Mouse (Mus musculus): Measurements from ENCODE around the gene Adam12. TPM values are rescaled to one million over a fixed set of nuclear protein-coding genes. Genes with fewer than 3 reads are reported as not detected.
A peak's percentile ranks its signal among the peaks of the same experiment; 100 is the strongest.

Adam12 gene
- polyA plus RNA-seq, 1 experiment: not detected

DNA sequence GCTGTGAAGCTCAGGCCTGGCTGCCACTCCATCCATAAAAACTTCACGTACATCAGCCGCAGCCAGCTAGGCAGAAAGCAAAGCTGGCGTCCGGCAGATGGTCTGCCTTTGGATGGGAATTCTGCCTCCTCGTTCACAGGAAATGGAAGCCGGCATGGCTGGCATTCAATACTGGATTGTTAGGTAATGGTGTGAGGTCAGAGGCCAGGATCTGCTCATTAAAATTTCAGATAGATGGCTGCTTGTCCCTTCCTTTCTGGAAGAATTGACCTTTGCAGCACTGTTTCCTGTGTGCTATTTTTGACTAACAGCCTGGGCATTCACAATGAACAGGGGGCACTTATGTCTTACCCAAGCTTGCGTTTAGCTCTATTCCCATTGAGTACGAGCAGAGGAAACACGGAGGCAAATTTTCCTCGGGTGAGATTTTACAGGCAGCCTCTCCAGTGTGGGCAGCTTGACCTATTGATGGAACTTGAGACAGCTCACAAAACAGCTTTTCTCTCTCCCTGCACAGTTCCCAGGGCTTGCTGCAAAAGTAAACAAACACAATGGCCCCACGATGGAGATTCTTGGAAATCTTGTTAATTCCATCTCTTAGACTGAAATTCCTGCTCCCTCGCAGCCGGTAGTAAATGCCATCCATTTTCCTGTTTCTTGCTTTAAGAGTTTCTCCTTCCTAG lies 4.0 kb downstream of the Adam12 start:
- WGBS: 70% methylated on average over 13 of the region's 13 CpGs
- Histone ChIP-seq H3K27ac (ENCODE audit: insufficient read depth, low read depth, low read length) (no peak overlapping the region), H3K4me1 (ENCODE audit: control insufficient read depth, insufficient read depth, low read length) (peaks cover 9% of the 10 kb centered on the region), H3K4me3 (ENCODE audit: insufficient read depth, low read depth, low read length) (no peak overlapping the region)
- no peak for TF ChIP-seq CTCF (IDR thresholded peaks at IDR 0.05; ENCODE audit: insufficient read depth, low read depth, low read length)
- TF ChIP-seq POLR2A (IDR thresholded peaks at IDR 0.05; ENCODE audit: insufficient read depth, low read depth, low read length): no peak

DNA sequence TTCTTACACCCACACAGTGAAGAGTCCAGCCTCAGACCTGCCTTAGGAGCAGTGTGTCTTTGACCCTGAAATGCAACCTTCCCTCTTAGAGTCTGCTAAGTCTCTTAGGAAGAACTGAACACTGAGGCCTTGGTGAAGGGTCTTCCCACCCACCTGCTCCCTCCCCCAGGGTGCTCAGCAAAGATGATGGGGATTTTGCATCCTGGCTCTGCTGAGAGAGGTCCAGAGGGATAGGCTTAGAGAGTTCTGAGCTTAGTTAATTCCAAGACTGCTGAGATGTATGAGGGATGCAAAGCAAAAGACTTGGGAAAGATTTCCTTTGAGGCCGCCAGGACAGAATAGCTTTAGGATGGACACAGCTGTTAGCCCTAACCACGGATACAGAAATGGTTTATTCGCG lies 4.8 kb downstream of the Adam12 start:
- Histone ChIP-seq H3K4me1 (ENCODE audit: control insufficient read depth, insufficient read depth, low read length) (peaks cover 9% of the 10 kb centered on the region), H3K4me3 (ENCODE audit: insufficient read depth, low read depth, low read length) (no peak overlapping the region), H3K27ac (ENCODE audit: insufficient read depth, low read depth, low read length) (no peak overlapping the region)
- TF ChIP-seq CTCF (IDR thresholded peaks at IDR 0.05; ENCODE audit: insufficient read depth, low read depth, low read length): no peak
- no peak for TF ChIP-seq POLR2A (IDR thresholded peaks at IDR 0.05; ENCODE audit: insufficient read depth, low read depth, low read length)
- WGBS: 97% methylated on average over 4 of the region's 4 CpGs

DNA sequence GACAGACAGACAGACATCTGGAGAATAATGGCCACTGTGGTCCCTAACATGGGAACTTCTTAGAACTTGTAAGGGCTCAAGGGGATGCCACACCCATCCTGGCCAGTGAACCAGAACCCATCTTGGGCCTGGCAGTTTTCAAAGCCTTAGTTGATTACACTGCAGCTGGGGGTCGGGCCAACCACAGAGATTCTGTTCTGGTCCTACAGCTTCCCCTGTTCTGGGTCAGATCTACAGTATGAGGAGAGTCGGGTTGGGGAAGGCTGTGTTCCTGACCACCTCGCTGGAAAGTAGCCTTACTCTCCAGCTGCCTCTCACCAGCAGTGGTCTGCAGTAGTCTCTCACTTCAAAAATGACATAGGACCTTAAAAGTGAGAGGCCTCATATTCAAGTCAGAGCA lies 5.7 kb downstream of the Adam12 start:
- WGBS: 91% methylated on average over 3 of the region's 3 CpGs
- no peak overlapping the region for H3K4me3 ChIP-seq (ENCODE audit: insufficient read depth, low read depth, low read length)
- H3K27ac ChIP-seq (ENCODE audit: insufficient read depth, low read depth, low read length): no peak overlapping the region
- no peak for TF ChIP-seq POLR2A (IDR thresholded peaks at IDR 0.05; ENCODE audit: insufficient read depth, low read depth, low read length)
- TF ChIP-seq CTCF (IDR thresholded peaks at IDR 0.05; ENCODE audit: insufficient read depth, low read depth, low read length): no peak
- H3K4me1 ChIP-seq (ENCODE audit: control insufficient read depth, insufficient read depth, low read length): peaks cover 9% of the 10 kb centered on the region

DNA sequence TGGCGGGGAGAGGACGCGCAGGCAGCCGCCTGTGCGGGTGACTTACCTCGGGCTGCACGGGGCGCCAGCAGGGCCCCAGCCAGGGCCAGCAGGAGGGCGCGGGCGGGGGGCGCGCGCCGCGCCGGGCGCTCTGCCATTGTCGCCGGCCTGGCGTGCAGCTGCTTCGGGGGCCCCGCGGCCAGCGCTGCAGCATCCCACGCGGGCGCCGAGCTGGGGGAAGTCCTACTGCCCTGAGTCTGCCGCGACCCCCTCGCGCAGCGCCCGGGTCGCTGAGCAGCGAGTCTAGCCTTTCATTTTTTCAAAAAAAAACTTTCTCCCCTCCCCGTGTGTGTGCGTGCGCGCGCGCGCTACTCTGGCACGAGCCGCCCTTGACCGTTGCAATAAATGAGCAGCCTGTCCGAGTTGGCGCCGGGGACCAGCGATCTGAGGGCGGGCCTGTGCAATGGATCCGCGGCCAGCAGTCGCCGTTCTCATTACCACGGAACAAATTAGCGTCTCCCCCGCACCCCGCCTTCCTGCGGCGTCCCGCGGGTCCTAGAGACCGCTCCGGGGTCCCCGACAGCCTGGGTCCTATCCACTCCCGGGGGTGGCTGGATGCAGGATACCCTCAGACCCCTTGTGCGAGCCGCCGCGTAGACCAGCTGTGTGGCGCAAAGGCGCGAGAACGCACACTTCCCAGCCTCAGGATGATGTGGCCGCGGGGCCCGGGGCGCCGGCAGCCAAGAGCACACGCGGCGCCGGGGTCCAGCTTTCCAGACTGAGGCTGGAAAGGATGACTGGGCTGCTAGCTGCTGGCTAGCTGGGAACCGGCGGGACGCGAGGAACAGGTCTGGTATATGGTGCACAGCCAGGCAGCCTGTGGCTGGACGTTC lies 7.0 kb downstream of the Adam12 start:
- no peak for TF ChIP-seq POLR2A (IDR thresholded peaks at IDR 0.05; ENCODE audit: insufficient read depth, low read depth, low read length)
- no peak for TF ChIP-seq CTCF (IDR thresholded peaks at IDR 0.05; ENCODE audit: insufficient read depth, low read depth, low read length)
- H3K4me1 ChIP-seq (ENCODE audit: control insufficient read depth, insufficient read depth, low read length): peaks cover 9% of the 10 kb centered on the region
- H3K27ac ChIP-seq (ENCODE audit: insufficient read depth, low read depth, low read length): no peak overlapping the region
- H3K4me3 ChIP-seq (ENCODE audit: insufficient read depth, low read depth, low read length): peak overlapping the region; percentile 57
- WGBS: 1% methylated on average over 90 of the region's 90 CpGs

GRCm38 (mm10) chr7:134224421-134224740 lies 7.6 kb downstream of the Adam12 start:
- TF ChIP-seq POLR2A (IDR thresholded peaks at IDR 0.05; ENCODE audit: insufficient read depth, low read depth, low read length) (no peak), CTCF (IDR thresholded peaks at IDR 0.05; ENCODE audit: insufficient read depth, low read depth, low read length) (0 out of 2 replicates have a peak, but pooled peaks have one; percentile 6)
- Histone ChIP-seq H3K4me1 (ENCODE audit: control insufficient read depth, insufficient read depth, low read length) (peaks cover 12% of the 10 kb centered on the region), H3K27ac (ENCODE audit: insufficient read depth, low read depth, low read length) (no peak overlapping the region), H3K4me3 (ENCODE audit: insufficient read depth, low read depth, low read length) (peak overlapping the region; percentile 57)
- WGBS: 1% methylated on average over 14 of the region's 14 CpGs

DNA sequence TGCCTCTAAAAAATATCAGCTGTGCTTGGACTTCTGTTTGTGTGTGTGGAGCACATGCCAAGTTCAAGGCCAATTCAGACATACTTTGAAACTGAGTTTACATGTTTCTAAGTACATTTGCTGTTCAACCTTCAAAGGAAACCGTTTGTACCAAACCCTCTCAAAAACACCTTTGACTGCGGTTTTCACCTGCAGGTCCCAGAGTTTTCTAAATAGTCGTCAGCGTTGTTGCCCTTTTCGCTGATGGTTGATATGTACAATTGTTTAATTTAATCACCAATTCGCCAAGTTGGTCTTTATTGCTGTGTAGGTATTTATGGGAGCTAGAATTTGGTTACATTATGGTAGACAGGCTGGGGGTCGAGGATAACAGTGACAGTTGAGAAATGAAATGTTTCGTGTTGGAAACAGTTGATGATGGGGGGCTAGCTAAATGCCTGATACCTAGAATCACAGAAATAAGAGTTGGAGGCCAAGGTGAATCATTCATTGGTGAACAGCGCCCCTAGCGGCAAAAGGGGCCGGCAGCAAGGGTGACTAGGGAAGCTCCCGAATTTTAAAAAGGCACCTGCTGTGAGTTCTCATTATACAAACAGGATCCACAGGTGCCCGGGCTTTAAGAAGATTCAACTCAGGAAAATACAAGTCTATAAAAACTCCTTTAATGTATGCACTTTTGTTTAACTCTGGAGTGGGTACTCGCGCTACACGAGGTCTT lies 8.3 kb downstream of the Adam12 start:
- TF ChIP-seq CTCF (IDR thresholded peaks at IDR 0.05; ENCODE audit: insufficient read depth, low read depth, low read length) (peak; percentile 58), POLR2A (IDR thresholded peaks at IDR 0.05; ENCODE audit: insufficient read depth, low read depth, low read length) (no peak)
- Histone ChIP-seq H3K4me3 (ENCODE audit: insufficient read depth, low read depth, low read length) (no peak overlapping the region), H3K27ac (ENCODE audit: insufficient read depth, low read depth, low read length) (no peak overlapping the region), H3K4me1 (ENCODE audit: control insufficient read depth, insufficient read depth, low read length) (peaks cover 12% of the 10 kb centered on the region)
- 28% methylated on average over 16 of the region's 16 CpGs for WGBS

DNA sequence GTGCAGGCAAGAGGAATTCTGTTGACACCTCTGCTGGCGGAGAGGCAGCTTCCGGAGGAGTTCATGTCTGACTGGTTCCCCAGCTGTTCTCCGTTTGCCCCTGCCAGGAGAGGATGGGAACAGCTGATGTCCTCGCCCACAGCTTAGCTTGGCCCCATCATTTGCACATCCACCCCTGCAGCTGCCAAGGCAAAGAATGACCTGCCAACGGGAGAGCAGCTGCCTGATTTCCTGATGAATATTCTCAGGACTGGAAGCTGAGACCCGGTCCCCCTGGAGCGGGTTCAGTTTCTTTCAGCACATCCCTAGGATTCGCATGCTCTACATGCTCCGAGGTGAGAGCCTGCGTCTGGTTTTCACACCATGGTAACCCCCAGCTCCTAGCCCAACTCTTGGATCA lies 24.0 kb downstream of the Adam12 start:
- Histone ChIP-seq H3K4me3 (ENCODE audit: insufficient read depth, low read depth, low read length) (no peak overlapping the region), H3K27ac (ENCODE audit: insufficient read depth, low read depth, low read length) (no peak overlapping the region; the same call in 1 of the 2 replicates), H3K4me1 (ENCODE audit: control insufficient read depth, insufficient read depth, low read length) (peaks cover 9% of the 10 kb centered on the region)
- WGBS: 24% methylated on average over 10 of the region's 10 CpGs
- no peak for TF ChIP-seq POLR2A (IDR thresholded peaks at IDR 0.05; ENCODE audit: insufficient read depth, low read depth, low read length)
- no peak for TF ChIP-seq CTCF (IDR thresholded peaks at IDR 0.05; ENCODE audit: insufficient read depth, low read depth, low read length)

DNA sequence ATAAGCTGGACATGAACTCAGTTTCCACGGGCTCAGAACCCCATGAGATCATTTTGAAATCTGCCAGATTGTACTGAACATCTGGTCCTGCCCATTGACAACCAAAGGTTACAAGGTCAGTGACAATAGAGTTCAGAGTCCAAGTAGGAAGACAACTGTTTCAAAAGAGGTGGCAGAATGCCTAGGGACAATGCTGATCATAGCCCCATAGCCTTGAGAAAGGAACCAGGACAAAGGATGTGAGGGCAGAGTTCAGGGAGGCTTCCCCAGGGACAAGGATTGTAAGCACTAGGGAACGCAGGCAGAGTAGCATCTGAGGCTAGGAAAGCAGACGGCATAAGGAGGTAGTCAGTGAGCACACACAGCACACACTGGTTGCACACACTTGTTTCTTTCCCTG lies 38.9 kb downstream of the Adam12 start:
- no peak overlapping the region for H3K4me3 ChIP-seq (ENCODE audit: insufficient read depth, low read depth, low read length)
- H3K4me1 ChIP-seq (ENCODE audit: control insufficient read depth, insufficient read depth, low read length): no peaks in the 10 kb centered on the region
- no peak for TF ChIP-seq POLR2A (IDR thresholded peaks at IDR 0.05; ENCODE audit: insufficient read depth, low read depth, low read length)
- no peak for TF ChIP-seq CTCF (IDR thresholded peaks at IDR 0.05; ENCODE audit: insufficient read depth, low read depth, low read length)
- 78% methylated on average over 3 of the region's 3 CpGs for WGBS
- no peak overlapping the region for H3K27ac ChIP-seq (ENCODE audit: insufficient read depth, low read depth, low read length)

DNA sequence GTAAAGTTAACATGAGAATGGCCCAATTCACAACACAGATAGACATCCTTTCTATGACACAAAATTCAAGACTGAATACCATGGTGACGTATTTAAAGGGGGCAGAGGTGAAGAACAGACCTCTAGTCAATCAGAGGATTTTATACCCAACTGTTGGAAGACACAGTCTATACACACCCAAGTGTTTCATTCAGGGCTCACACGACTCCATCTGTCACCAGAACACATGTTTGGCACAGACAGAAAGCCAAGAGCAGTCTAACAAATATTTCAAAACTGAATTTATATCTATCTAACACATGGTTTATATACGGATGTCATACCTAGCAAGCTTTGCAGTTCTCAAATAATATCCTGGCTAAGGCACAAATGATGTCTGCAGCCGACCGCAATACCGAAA lies 41.8 kb downstream of the Adam12 start:
- 95% methylated on average over 6 of the region's 6 CpGs for WGBS
- no peak overlapping the region for H3K27ac ChIP-seq (ENCODE audit: insufficient read depth, low read depth, low read length)
- TF ChIP-seq POLR2A (IDR thresholded peaks at IDR 0.05; ENCODE audit: insufficient read depth, low read depth, low read length) (no peak), CTCF (IDR thresholded peaks at IDR 0.05; ENCODE audit: insufficient read depth, low read depth, low read length) (no peak)

More for the DNA sequence above, 41.8 kb downstream of the Adam12 start:
- H3K4me1 ChIP-seq (ENCODE audit: control insufficient read depth, insufficient read depth, low read length): 0 out of 2 replicates have a peak, but pooled peaks cover 3% of the 10 kb centered on the region
- H3K4me3 ChIP-seq (ENCODE audit: insufficient read depth, low read depth, low read length): no peak overlapping the region

All from olfactory bulb, adult 2 months (tissue).